In the genomic region with DNA sequence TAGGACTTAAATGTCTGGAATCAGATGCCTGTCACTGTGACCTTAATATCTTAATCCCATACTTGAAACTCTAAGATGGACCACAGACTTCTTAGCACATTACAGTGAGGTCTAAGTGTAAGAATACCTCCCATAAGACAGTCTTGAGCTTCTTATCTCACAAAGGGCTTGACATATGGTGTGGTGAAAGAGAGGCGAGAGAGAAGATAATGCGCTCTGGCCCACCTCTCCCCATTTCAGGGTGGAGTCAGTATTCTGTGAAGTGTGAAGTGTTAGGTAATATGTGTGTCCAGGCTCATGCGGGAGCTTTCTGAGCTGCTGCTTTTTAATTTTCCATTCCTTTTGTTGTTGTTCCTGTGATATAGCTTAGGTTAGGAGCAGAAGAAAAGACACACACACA, we compare ENCODE assay signal across 18 mouse cellular contexts. TPM values are rescaled to one million over a fixed set of nuclear protein-coding genes. Genes with fewer than 3 reads are reported as not detected.
DNase-seq lines count a peak whose midpoint lies in the region; ATAC-seq lines count a peak whose summit lies in the region.
"Had no signal": no experiment of that assay in that cellular context is flagged by ENCODE, and none has a peak within 500 bp of the region (broad histone marks: within the 10 kb centered on the region; RNA-seq: fewer than 3 reads in every experiment).

No protein-coding gene starts in this region.

- H3K9me3 ChIP-seq in embryonic facial prominence, embryonic 12.5 days, result no peaks in the 10 kb centered on the region
- no peaks in the 10 kb centered on the region for H3K9me3 ChIP-seq in embryonic facial prominence, embryonic 10.5 days
- no peaks in the 10 kb centered on the region for H3K9me3 ChIP-seq in liver, embryonic 11.5 days (ENCODE audit: control insufficient read depth, low read length)
- H3K9me3 ChIP-seq: neural tube, embryonic 13.5 days had no signal

- H3K27me3 ChIP-seq in embryonic facial prominence, embryonic 12.5 days, result no peaks in the 10 kb centered on the region
- no peaks in the 10 kb centered on the region for H3K27me3 ChIP-seq in embryonic facial prominence, embryonic 10.5 days (replicated peaks; ENCODE audit: low read depth, poor library complexity, severe bottlenecking)
- H3K27me3 ChIP-seq in liver, embryonic 11.5 days (replicated peaks; ENCODE audit: control insufficient read depth, insufficient read depth, low read length), result no peaks in the 10 kb centered on the region
- H3K27me3 ChIP-seq: CH12.LX; neural tube, embryonic 13.5 days had no signal

- no peak overlapping the region for H3K27ac ChIP-seq in embryonic facial prominence, embryonic 12.5 days
- H3K27ac ChIP-seq in embryonic facial prominence, embryonic 10.5 days (replicated peaks), result no peak overlapping the region
- H3K27ac ChIP-seq in liver, embryonic 11.5 days (ENCODE audit: low read depth, low read length), result peak overlapping the region; percentile 82
- H3K27ac ChIP-seq: macrophage; neural tube, embryonic 13.5 days had no signal

- WGBS in embryonic facial prominence, embryonic 12.5 days, result 85% methylated on average over 3 of the region's 3 CpGs
- WGBS in embryonic facial prominence, embryonic 10.5 days, result 87% methylated on average over 3 of the region's 3 CpGs
- WGBS in liver, embryonic 11.5 days, result 45% methylated on average over 3 of the region's 3 CpGs

- H3K4me1 ChIP-seq in embryonic facial prominence, embryonic 12.5 days, result no peaks in the 10 kb centered on the region
- peaks cover 2% of the 10 kb centered on the region; the same call in 1 of the 2 replicates for H3K4me1 ChIP-seq in embryonic facial prominence, embryonic 10.5 days
- peaks cover 20% of the 10 kb centered on the region for H3K4me1 ChIP-seq in liver, embryonic 11.5 days (replicated peaks; ENCODE audit: control insufficient read depth, insufficient read depth, low read length)
- H3K4me1 ChIP-seq: neural tube, embryonic 13.5 days had no signal

- H3K4me3 ChIP-seq in embryonic facial prominence, embryonic 12.5 days, result no peak overlapping the region
- no peak overlapping the region for H3K4me3 ChIP-seq in embryonic facial prominence, embryonic 10.5 days
- H3K4me3 ChIP-seq in liver, embryonic 11.5 days (ENCODE audit: low read depth, low read length), result no peak overlapping the region
- H3K4me3 ChIP-seq: neural tube, embryonic 13.5 days had no signal

- no peak overlapping the region for H3K9ac ChIP-seq in embryonic facial prominence, embryonic 12.5 days
- H3K9ac ChIP-seq in liver, embryonic 11.5 days (ENCODE audit: low read depth, low read length), result peak overlapping the region; percentile 10; the same call in 1 of the 2 replicates
- H3K9ac ChIP-seq: neural tube, embryonic 13.5 days had no signal

- H3K36me3 ChIP-seq in embryonic facial prominence, embryonic 12.5 days, result no peaks in the 10 kb centered on the region
- H3K36me3 ChIP-seq in embryonic facial prominence, embryonic 10.5 days (replicated peaks), result no peaks in the 10 kb centered on the region
- no peaks in the 10 kb centered on the region for H3K36me3 ChIP-seq in liver, embryonic 11.5 days (ENCODE audit: control insufficient read depth, insufficient read depth, low read length)
- H3K36me3 ChIP-seq: neural tube, embryonic 13.5 days had no signal

- ATAC-seq in embryonic facial prominence, embryonic 12.5 days (ENCODE audit: insufficient number of reproducible peaks, insufficient read depth, low FRiP score, low TSS enrichment), result 0 out of 2 replicates have a peak, but pooled peaks have one; percentile 6
- ATAC-seq in liver, embryonic 11.5 days (replicated peaks; ENCODE audit: low FRiP score), result peak; percentile 96

- H3K4me2 ChIP-seq in embryonic facial prominence, embryonic 12.5 days (replicated peaks), result no peak overlapping the region
- peak overlapping the region; percentile 48 for H3K4me2 ChIP-seq in liver, embryonic 11.5 days
- H3K4me2 ChIP-seq: neural tube, embryonic 13.5 days had no signal

- no peak for DNase-seq in embryonic facial prominence, embryonic 10.5 days (ENCODE audit: low spot score)
- DNase-seq in retina, adult 2 months (ENCODE audit: low read depth, low spot score), result peak; percentile 34
- no peak for DNase-seq in retina, embryonic 14.5 days (ENCODE audit: low spot score)
- no peak for DNase-seq in liver, embryonic 11.5 days (ENCODE audit: low spot score)
- DNase-seq in retina, postnatal 1 day, result peak; percentile 72
- DNase-seq in frontal cortex, postnatal 10 days (ENCODE audit: low spot score in 2 of 2), result no peak
- DNase-seq in layer of hippocampus, postnatal 14 days (ENCODE audit: low spot score in 2 of 2), result no peak
- DNase-seq: cerebellum, adult 2 months; embryo, embryonic 11 days; kidney, adult 2 months; lung, adult 18-20 months had no signal

RNA-seq across cellular contexts. Expression of a gene that starts 14.8 kb away (rescaled TPM):
- 7.8 and 8.6 TPM in 2 replicates for polyA plus RNA-seq in embryonic facial prominence, embryonic 12.5 days (2016; fragmentation: Nextera tagmentation; extraction: Ambion mirVana)
- polyA plus RNA-seq in embryonic facial prominence, embryonic 10.5 days (2016; fragmentation: Nextera tagmentation; extraction: Ambion mirVana), result 6.4 and 8.6 TPM in 2 replicates
- polyA plus RNA-seq in liver, embryonic 11.5 days (2014; fragmentation: Nextera tagmentation; extraction: Ambion mirVana), result 24.3 and 26.5 TPM in 2 replicates
- 10 to 100 TPM; 28.2 to 29.2 TPM for total RNA-seq in layer of hippocampus, postnatal 14 days (2021)
- total RNA-seq: CH12.LX had no signal

RNA-seq across cellular contexts. Expression of a gene that starts 24.5 kb away (rescaled TPM):
- not detected in 2 replicates for polyA plus RNA-seq in embryonic facial prominence, embryonic 12.5 days (2016; fragmentation: Nextera tagmentation; extraction: Ambion mirVana)
- not detected in 2 replicates for polyA plus RNA-seq in embryonic facial prominence, embryonic 10.5 days (2016; fragmentation: Nextera tagmentation; extraction: Ambion mirVana)
- not detected in 2 replicates for polyA plus RNA-seq in liver, embryonic 11.5 days (2014; fragmentation: Nextera tagmentation; extraction: Ambion mirVana)
- total RNA-seq in layer of hippocampus, postnatal 14 days (2021), result not detected
- total RNA-seq: CH12.LX; gastrocnemius, adult 8-10 months had no signal
- polyA plus RNA-seq: cerebellum, adult 2 months; hindbrain, embryonic 11.5 days; kidney, adult 2 months; large intestine, adult 2 months; macrophage; neural tube, embryonic 13.5 days had no signal

Comparison
In these comparisons a context has a peak if more than half of its experiments do, and no peak if none do; other contexts are left out.
1. DNase-seq: peak in retina, adult 2 months (single experiment) and retina, postnatal 1 day (single experiment); none in embryonic facial prominence, embryonic 10.5 days (single experiment), retina, embryonic 14.5 days (single experiment), liver, embryonic 11.5 days (single experiment), frontal cortex, postnatal 10 days (0 of 2) and layer of hippocampus, postnatal 14 days (0 of 2).